Mouse (Mus musculus) limb, embryonic 10.5 days (tissue): Measurements from ENCODE around the gene Mpped1. TPM values are rescaled to one million over a fixed set of nuclear protein-coding genes. Genes with fewer than 3 reads are reported as not detected.

Experiments used
- DNase-seq: peaks from one replicate; pipeline ENCODE4 v3.0.0-alpha.2; 2017; ENCODE audit warnings: low spot score
- H3K27ac ChIP-seq: fragments of 300-500 bp; sonication (generic); 2 replicates; pipeline ENCODE4 v1.5.1; 2016; ENCODE audit warnings: mild to moderate bottlenecking
- H3K27me3 ChIP-seq: fragments of 300-500 bp; sonication (generic); 2 replicates; pipeline ENCODE4 v1.6.1; 2016; ENCODE audit warnings: low read depth, mild to moderate bottlenecking; ENCODE audit not compliant: poor library complexity, severe bottlenecking
- H3K36me3 ChIP-seq: fragments of 300-500 bp; sonication (generic); 2 replicates; pipeline ENCODE4 v1.6.1; 2016; ENCODE audit warnings: mild to moderate bottlenecking, moderate library complexity
- H3K4me1 ChIP-seq: fragments of 300-500 bp; sonication (generic); 2 replicates; pipeline ENCODE4 v1.6.1; 2016
- H3K4me3 ChIP-seq: fragments of 300-500 bp; sonication (generic); 2 replicates; pipeline ENCODE4 v1.5.1; 2016; ENCODE audit warnings: mild to moderate bottlenecking, moderate library complexity
- H3K9me3 ChIP-seq: fragments of 300-500 bp; sonication (generic); replicated peaks from 2 replicates; pipeline ENCODE4 v1.6.1; 2016; ENCODE audit warnings: mild to moderate bottlenecking
- WGBS: fragments of 180-500 bp; shearing (Covaris S2); methylation state at CpG from one replicate; pipeline ENCODE4 v1.1.7; 2016; 5-methylcytosine and 5-hydroxymethylcytosine counted together
- polyA plus RNA-seq: library from polyadenylated mRNA; unstranded; fragments of >200 nt; fragmentation: Nextera tagmentation; extraction: Ambion mirVana; gene quantifications from 2 replicates; pipeline ENCODE4 v1.2.1, GENCODE M21; 2016

The Mpped1 gene
- polyA plus RNA-seq, 1 experiment from 2014 or later, result 3.8 TPM

DNA sequence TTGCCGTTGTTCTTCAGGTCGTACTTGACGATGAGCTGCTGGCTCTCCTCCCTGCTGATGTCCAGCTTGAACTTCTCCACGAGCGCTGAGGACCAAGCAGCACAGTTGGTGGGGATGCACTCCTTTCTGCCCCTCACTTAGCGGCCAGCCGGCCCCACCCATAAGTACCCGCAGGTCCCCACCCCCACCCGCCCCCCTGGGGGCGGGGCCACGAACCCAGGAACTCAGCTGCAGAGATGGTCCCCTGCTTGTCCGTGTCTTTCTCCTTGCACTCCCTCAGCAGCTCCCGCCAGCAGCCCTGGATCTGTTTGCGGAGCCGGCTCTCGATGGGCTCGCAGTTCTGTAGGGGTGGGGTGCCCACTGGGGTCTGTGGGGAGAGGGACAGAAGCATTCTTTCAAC is 91.7 kb downstream of the Mpped1 start:
- no peak overlapping the region for H3K4me3 ChIP-seq
- no peak overlapping the region for H3K27ac ChIP-seq
- H3K27me3 ChIP-seq, result peaks cover 36% of the 10 kb centered on the region
- H3K9me3 ChIP-seq, result no peaks in the 10 kb centered on the region
- peaks cover 8% of the 10 kb centered on the region for H3K4me1 ChIP-seq
- WGBS, result 11% methylated on average over 17 of the region's 17 CpGs
- no peaks in the 10 kb centered on the region for H3K36me3 ChIP-seq
- no peak for DNase-seq

DNA sequence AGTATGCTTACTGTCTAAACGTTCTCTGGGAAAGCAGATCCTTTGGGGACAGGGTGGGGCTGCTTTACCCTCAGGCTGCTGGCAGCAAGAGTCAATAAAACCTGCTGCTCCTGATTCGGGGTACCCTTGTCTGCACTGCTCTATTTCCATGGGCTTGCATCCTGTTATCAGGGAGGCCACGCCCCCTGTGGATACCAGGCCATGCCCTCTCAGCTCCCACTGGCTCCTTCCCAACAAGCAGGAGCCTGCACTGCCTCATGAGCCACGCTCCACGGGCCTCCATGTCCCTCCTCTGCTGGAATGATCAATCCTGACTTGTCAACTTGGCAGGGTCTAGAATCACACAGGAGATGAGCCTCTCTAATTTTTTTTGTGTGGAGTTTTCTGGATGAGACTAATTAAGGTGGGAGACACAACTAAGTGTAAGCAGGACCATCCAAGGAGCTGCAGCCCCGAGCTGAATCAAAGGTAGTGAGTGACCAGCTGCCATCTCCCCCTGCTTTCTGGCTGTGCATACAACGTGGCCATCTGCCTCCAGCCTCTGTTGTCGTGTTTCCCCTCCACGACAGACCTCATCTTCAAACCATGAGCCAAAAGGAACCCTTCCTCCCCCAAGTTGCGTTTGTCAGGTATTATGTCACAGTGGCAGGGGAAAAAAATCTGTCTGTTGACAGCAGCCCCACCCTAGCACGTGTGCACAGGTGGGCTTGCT is 98.0 kb downstream of the Mpped1 start:
- Histone ChIP-seq H3K27me3 (no peaks in the 10 kb centered on the region), H3K27ac (no peak overlapping the region), H3K9me3 (no peaks in the 10 kb centered on the region), H3K4me3 (no peak overlapping the region), H3K4me1 (no peaks in the 10 kb centered on the region), H3K36me3 (no peaks in the 10 kb centered on the region)
- DNase-seq, result no peak
- 56% methylated on average over 11 of the region's 11 CpGs for WGBS

DNA sequence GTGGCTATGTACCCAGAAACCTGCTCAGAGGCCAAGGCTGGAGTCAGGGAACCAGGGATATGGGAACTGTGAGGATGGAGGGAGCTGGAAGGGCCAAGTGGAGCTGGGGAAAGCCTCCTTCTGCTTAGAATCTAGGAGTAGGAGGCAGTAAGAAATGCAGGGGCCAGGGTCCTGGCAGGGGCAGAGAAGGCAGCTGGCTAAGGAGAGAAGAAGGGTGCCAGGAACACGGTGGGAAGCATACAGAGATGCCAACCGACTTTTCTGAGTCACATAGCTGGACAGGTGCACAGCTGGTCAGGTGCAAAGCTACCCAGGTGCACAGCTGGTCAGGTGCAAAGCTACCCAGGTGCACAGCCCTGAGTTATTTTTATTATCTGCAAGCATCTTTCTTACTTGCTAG is 98.6 kb downstream of the Mpped1 start:
- Histone ChIP-seq H3K36me3 (no peaks in the 10 kb centered on the region), H3K27me3 (no peaks in the 10 kb centered on the region), H3K9me3 (no peaks in the 10 kb centered on the region), H3K27ac (no peak overlapping the region), H3K4me1 (no peaks in the 10 kb centered on the region), H3K4me3 (no peak overlapping the region)
- WGBS, result 88% methylated on average over 2 of the region's 2 CpGs
- no peak for DNase-seq

DNA sequence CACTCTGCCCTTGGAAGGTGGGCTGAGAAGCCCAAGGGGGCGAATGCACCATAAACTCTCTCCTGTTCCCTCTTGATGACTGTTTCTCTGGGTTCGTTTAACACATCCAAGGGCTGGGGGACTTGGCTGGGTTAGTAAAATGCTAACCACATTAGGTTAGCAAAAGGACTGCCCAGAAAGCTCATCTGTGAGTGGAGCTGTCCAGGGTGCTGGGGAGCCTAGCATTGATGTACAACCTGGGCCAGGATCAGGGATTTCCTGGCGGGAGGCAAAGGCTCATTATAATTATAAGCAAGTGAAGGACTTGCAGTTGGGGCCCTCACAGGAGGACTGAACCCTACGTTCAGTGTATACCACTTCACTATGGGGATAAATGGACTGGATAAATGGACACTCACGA is 100.6 kb downstream of the Mpped1 start:
- Histone ChIP-seq H3K4me3 (no peak overlapping the region), H3K9me3 (no peaks in the 10 kb centered on the region), H3K4me1 (no peaks in the 10 kb centered on the region), H3K36me3 (no peaks in the 10 kb centered on the region), H3K27me3 (no peaks in the 10 kb centered on the region), H3K27ac (no peak overlapping the region)
- DNase-seq, result peak; percentile 85
- 18% methylated on average over 5 of the region's 5 CpGs for WGBS

DNA sequence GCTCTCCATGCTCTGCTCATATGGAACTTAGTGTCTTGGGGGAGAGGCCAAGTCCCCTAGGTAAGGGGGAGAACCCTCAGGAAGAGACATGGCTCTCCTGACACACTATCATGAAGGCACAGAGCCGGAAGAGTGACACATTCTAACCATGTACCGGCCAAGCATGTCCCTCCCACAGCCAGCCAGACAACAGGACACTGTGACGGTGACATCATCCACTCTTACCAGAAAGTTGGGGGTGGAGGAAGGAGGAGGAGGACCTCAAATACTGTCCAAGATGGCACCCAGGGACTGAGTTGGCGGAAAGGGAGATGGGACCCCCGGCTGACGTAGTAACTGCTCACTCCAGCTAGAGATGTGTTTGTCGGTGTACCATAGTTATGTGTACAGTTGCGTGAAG is 104.6 kb downstream of the Mpped1 start:
- Histone ChIP-seq H3K9me3 (no peaks in the 10 kb centered on the region), H3K4me1 (no peaks in the 10 kb centered on the region), H3K36me3 (no peaks in the 10 kb centered on the region), H3K4me3 (no peak overlapping the region), H3K27ac (no peak overlapping the region), H3K27me3 (no peaks in the 10 kb centered on the region)
- WGBS, result 95% methylated on average over 8 of the region's 8 CpGs
- no peak for DNase-seq

DNA sequence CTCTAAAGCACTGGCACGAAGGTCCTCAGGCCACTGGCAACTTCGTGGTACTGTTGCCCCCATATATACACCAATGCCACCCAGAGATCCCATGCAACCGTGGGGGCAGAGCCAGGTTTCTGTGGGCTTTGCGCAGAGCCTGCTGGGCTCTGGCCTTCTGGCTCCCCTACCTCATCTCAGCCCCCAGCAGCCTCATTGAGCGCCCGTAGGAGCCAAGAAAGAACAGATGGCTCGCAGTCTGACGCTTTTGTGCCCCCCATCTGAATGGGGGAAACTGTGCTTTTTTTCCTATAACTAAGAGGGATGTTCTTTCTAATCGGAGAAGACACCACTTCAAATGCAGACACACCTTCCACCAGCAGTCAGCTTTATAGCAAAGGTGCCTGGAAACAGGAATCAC is 105.0 kb downstream of the Mpped1 start:
- DNase-seq, result no peak
- Histone ChIP-seq H3K27me3 (no peaks in the 10 kb centered on the region), H3K9me3 (no peaks in the 10 kb centered on the region), H3K4me3 (no peak overlapping the region), H3K36me3 (no peaks in the 10 kb centered on the region), H3K27ac (no peak overlapping the region), H3K4me1 (no peaks in the 10 kb centered on the region)
- WGBS, result 90% methylated on average over 9 of the region's 9 CpGs

DNA sequence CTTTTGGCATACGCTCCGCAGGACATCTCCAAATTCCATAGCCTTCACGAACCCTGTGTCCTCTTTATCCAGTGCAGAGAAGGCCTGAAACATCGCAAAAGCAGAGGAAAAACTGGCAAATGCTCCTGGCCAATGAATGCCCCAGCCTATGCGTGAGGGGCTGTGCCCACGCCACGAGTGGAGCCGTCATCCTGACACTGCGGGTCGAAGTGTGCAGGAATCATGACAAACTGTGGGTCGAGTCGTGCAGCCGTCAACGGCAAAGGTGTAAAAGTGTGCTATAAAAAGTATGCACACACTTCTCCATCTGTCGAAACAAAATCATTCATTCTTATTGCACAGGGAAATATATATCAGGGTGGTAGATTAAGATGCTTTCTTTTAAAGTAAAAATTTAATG is 113.6 kb downstream of the Mpped1 start:
- Histone ChIP-seq H3K9me3 (no peaks in the 10 kb centered on the region), H3K36me3 (no peaks in the 10 kb centered on the region), H3K27me3 (peaks cover 6% of the 10 kb centered on the region), H3K4me1 (no peaks in the 10 kb centered on the region), H3K27ac (no peak overlapping the region), H3K4me3 (no peak overlapping the region)
- 91% methylated on average over 15 of the region's 15 CpGs for WGBS
- DNase-seq, result no peak

DNA sequence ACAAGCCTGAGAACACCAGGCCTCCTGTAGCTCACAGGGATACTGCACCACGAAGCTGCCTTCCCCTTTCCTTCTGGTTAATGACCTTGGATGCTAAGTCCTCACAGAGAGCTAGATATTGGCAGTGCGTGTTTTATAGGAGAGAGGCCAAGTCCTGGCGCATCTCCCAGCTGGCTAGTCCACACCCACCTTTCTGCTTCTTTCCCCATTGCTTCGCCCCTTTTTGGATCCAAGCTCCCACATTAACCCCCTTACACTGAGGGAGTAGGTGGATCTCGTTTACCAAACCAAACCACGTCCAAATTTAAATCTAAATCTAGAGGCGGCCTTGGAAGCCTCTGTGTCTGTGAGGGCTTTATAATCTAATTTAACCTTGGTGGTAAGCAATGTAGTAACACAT is 115.0 kb downstream of the Mpped1 start:
- no peak for DNase-seq
- Histone ChIP-seq H3K27me3 (peaks cover 6% of the 10 kb centered on the region), H3K4me1 (peaks cover 2% of the 10 kb centered on the region; the same call in 1 of the 2 replicates), H3K36me3 (no peaks in the 10 kb centered on the region), H3K4me3 (no peak overlapping the region), H3K9me3 (no peaks in the 10 kb centered on the region), H3K27ac (no peak overlapping the region)
- WGBS, result 89% methylated on average over 7 of the region's 7 CpGs

DNA sequence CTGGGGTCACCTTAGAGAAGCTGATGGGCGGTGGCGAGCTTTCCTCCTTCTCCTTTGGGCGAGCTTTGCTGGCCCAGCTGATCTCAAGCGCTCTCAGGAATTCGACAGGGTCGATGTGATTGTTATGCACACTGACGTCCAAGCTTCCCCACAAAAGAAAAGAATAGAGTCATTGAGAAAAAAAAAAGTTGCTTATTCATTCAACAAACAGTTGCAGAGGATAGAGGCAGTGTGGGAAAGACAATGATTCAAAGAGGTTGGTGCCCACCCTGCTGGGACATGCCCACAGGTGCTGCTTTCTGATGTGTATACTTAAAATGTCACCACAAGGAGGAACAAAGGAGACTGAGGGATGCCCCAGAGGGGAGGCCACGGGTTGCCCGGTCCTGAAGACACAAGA is 116.7 kb downstream of the Mpped1 start:
- no peak for DNase-seq
- no peak overlapping the region for H3K4me3 ChIP-seq
- no peak overlapping the region for H3K27ac ChIP-seq
- peaks cover 2% of the 10 kb centered on the region; the same call in 1 of the 2 replicates for H3K4me1 ChIP-seq
- 49% methylated on average over 9 of the region's 9 CpGs for WGBS
- H3K36me3 ChIP-seq, result no peaks in the 10 kb centered on the region
- no peaks in the 10 kb centered on the region for H3K9me3 ChIP-seq
- H3K27me3 ChIP-seq, result peaks cover 6% of the 10 kb centered on the region

DNA sequence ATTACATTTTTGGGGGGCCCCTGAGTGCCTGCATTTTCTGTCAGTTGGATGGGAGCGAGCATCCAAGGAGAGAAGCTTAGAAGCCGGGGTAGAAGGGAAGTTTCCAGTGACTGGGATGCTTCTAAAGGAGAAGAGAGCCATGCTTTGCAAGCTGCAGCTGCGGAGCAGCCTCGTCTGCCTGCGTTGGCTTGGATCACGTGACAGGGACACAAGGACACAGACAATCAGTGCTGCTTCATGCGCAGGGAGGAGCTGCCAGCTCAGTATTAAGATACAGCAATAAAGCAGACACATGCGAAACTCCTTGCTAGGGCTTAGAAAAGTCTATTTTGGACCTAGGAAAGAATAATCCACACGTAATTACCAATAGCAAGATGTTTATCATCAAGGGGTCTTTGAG is 118.0 kb downstream of the Mpped1 start:
- H3K9me3 ChIP-seq, result no peaks in the 10 kb centered on the region
- H3K4me1 ChIP-seq, result peaks cover 2% of the 10 kb centered on the region; the same call in 1 of the 2 replicates
- H3K4me3 ChIP-seq, result no peak overlapping the region
- H3K27me3 ChIP-seq, result peaks cover 14% of the 10 kb centered on the region
- no peak overlapping the region for H3K27ac ChIP-seq
- 73% methylated on average over 9 of the region's 9 CpGs for WGBS
- H3K36me3 ChIP-seq, result no peaks in the 10 kb centered on the region
- DNase-seq, result no peak

DNA sequence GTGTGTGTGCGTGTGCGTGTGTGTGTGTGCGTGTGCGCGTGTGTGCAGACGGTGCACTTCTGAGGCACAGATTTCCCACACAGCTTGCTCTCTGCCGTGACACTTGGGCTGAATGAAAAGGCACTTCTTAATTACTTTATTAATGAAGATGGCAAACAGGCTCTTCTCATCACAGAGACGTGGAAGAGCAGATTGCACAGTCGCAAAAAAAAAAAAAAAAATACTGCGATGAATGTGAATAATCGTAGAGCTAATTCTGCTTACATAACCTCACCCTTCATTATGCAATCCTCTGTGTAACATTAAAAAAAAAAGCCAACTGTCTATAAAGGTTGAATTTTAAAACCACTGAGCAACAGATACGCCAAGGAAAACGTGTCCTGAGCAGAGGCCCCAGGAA is 127.2 kb downstream of the Mpped1 start:
- no peak for DNase-seq
- Histone ChIP-seq H3K4me3 (no peak overlapping the region), H3K9me3 (no peaks in the 10 kb centered on the region), H3K27me3 (peaks cover 11% of the 10 kb centered on the region; the same call in 1 of the 2 replicates), H3K4me1 (no peaks in the 10 kb centered on the region), H3K36me3 (no peaks in the 10 kb centered on the region), H3K27ac (no peak overlapping the region)
- WGBS, result 93% methylated on average over 13 of the region's 13 CpGs
